Mouse (Mus musculus): ENCODE measurements around the gene Adat3.

DNA sequence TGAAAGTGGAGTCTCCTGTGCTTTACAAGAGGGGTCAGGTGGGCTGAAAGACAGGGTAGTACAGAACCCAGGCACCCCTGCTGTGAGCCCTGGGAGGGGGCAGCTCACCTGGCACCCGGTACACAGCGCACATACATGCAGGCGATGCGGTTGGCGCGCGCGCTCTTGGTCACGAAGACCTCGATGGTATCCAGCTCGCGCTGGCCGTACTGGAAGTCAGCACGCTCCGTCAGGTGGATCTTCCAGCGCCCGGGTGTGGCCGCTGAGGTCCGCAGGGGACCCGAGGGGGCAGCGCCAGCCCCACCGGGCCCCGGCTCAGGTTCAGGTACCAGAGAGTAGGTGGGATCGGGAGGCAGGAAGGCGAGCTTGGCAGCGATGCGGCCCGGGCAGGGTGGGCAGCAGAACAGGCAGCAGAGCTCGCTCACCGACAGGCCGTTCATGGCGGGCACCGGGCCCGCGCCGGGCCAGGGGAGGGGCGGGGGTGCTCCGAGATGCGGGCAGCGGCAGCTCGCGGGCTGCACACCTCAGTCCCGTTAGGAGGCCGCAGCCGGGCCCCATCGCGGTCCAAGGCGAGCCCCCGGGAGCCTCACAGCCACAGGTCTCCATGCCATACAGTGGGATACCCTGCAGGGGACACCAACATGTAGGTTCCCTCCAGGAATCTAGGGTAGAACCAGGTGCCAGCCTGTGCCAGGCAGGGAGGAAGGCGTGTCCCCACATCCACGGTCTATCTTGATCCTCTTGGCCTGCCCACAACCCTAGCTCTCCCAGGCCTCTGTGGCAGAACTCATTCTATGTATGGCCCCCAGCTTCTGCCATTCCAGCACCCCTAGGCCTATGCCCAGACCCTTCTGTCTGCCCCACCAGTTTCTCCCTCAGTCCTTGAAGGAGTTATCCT, 16.0 kb upstream of the Adat3 start:
- TF ChIP-seq CTCF (IDR thresholded peaks at IDR 0.05), result no peak
- no peak for TF ChIP-seq EP300 (IDR thresholded peaks at IDR 0.05)

All from lung, postnatal 0 days (tissue).